ENCODE assay signal across 24 mouse cellular contexts in genomic region chr6:122690082-122690481, GRCm38 (mm10). TPM values are rescaled to one million over a fixed set of nuclear protein-coding genes. Genes with fewer than 3 reads are reported as not detected.
"Had no signal": no experiment of that assay in that cellular context is flagged by ENCODE, and none has a peak within 500 bp of the region (broad histone marks: within the 10 kb centered on the region; RNA-seq: fewer than 3 reads in every experiment).

No protein-coding gene starts in this region.

- H3K4me3 ChIP-seq: lung, embryonic 15.5 days; megakaryocyte, embryonic 14.5 days; midbrain, embryonic 13.5 days; midbrain, embryonic 15.5 days; neural tube, embryonic 13.5 days; neural tube, embryonic 15.5 days had no signal

- H3K4me1 ChIP-seq: lung, embryonic 15.5 days; megakaryocyte, embryonic 14.5 days; midbrain, embryonic 13.5 days; midbrain, embryonic 15.5 days; neural tube, embryonic 13.5 days; neural tube, embryonic 15.5 days had no signal

- DNase-seq: lung, adult 2 months; lung, postnatal 14 days; lung, postnatal 36 days; retina, postnatal 1 day; right cerebral cortex, adult 18-20 months; right cerebral cortex, postnatal 25 days; right cerebral cortex, postnatal 4 days; spleen, adult 18-20 months; thymus, adult 18-20 months; thymus, postnatal 14 days; thymus, postnatal 36 days had no signal

- H3K27me3 ChIP-seq: lung, embryonic 15.5 days; midbrain, embryonic 13.5 days; midbrain, embryonic 15.5 days; neural tube, embryonic 13.5 days; neural tube, embryonic 15.5 days had no signal

- H3K27ac ChIP-seq: lung, embryonic 15.5 days; macrophage; midbrain, embryonic 13.5 days; midbrain, embryonic 15.5 days; neural tube, embryonic 13.5 days; neural tube, embryonic 15.5 days had no signal

- ATAC-seq: lung, postnatal 0 days; midbrain, embryonic 13.5 days; midbrain, embryonic 15.5 days had no signal

- H3K9me3 ChIP-seq: lung, embryonic 15.5 days; megakaryocyte, embryonic 14.5 days; midbrain, embryonic 13.5 days; midbrain, embryonic 15.5 days; neural tube, embryonic 13.5 days; neural tube, embryonic 15.5 days had no signal

- H3K4me2 ChIP-seq: lung, embryonic 15.5 days; midbrain, embryonic 11.5 days; midbrain, embryonic 13.5 days; midbrain, embryonic 15.5 days; neural tube, embryonic 13.5 days; neural tube, embryonic 15.5 days had no signal

- H3K9ac ChIP-seq: lung, embryonic 15.5 days; midbrain, embryonic 13.5 days; midbrain, embryonic 15.5 days; neural tube, embryonic 13.5 days; neural tube, embryonic 15.5 days had no signal

- H3K36me3 ChIP-seq: lung, embryonic 15.5 days; midbrain, embryonic 13.5 days; midbrain, embryonic 15.5 days; neural tube, embryonic 13.5 days; neural tube, embryonic 15.5 days had no signal

RNA-seq across cellular contexts. Expression of gene Nanog, which starts 17.2 kb away (rescaled TPM):
- total RNA-seq: megakaryocyte progenitor cell, adult 5-6 weeks; monocyte, adult 5-6 weeks had no signal
- polyA plus RNA-seq: macrophage; neural tube, embryonic 11.5 days; neural tube, embryonic 15.5 days; small intestine, adult 2 months had no signal
